Mouse (Mus musculus) CH12F3 (cell line): ENCODE data around the gene Gm10392.

ENCODE experiments used
- in situ Hi-C: fragments of 300-500 bp; cut with MboI; formaldehyde crosslinking; loops from 2 replicates; pipeline ENCODE4 v1.14.3; 2020; ENCODE audit warnings: low sequenced_read_pairs

The Gm10392 gene

GRCm38 (mm10) chr11:77508068-77509021 lies 10.7 kb downstream of the Gm10392 start:
- in situ Hi-C loops = no loop called here

DNA sequence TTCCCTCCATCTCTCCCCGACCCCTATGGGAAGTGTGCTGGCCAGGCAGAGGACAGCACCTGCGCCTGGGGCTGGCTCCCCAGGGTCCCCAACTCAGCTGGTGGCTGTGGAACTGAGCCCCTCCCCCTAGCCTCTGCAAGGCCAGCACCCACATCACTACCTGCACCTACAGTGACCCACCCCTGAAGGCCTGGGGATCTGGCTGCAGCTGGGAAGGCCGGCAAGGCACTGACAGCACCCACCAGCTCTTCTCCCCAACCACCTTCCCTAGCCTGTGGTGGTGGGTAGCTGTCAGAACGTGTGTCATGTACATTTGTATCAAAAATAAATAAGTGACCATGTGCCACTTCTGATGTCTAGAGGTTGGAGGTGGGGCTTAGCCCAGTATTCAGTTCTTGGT lies 11.6 kb downstream of the Gm10392 start:
- in situ Hi-C loops = no loop called here

DNA sequence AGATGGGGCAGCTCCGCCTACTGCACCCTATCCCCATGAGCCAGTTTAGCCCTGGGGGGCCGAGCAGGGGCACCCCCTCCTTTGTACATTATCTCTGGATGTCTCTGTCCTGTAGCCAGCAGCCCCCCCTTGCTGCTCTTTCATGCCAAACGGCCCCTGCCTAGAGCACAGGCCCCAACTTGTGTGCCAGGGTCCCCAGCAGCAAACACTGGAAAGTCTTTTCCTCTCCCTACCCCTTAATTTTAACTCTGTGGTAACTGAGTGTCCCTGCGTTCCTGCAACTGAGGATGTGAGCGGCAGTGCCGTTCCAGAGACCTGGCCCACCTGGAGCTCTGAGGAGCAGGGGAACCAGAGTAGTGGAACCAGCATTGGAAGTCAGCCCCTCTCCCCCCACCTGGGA lies 12.1 kb downstream of the Gm10392 start:
- in situ Hi-C loops = no loop called here

DNA sequence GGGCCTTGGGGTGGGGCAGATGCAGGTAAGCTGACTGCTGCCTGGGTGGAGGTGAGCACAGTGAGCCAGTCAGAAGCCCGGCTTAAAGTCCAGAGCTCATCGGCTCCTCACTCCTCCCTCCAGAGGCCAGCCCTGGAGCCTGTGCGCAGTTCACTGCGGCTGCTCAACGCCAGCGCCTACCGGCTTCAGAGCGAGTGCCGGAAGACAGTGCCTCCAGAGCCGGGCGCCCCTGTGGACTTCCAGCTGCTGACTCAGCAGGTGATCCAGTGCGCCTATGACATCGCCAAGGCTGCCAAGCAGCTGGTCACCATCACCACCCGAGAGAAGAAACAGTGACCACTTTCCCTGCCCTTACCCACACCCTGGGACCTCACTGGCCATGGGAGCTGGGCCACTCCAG lies 12.7 kb downstream of the Gm10392 start:
- in situ Hi-C loops = no loop called here

GRCm38 (mm10) chr11:77505291-77505980 lies 13.6 kb downstream of the Gm10392 start:
- in situ Hi-C loops = no loop called here

- in situ Hi-C loops = no loop called here
Observed at GRCm38 (mm10) chr11:77504377-77504776, 14.6 kb downstream of the Gm10392 start.

DNA sequence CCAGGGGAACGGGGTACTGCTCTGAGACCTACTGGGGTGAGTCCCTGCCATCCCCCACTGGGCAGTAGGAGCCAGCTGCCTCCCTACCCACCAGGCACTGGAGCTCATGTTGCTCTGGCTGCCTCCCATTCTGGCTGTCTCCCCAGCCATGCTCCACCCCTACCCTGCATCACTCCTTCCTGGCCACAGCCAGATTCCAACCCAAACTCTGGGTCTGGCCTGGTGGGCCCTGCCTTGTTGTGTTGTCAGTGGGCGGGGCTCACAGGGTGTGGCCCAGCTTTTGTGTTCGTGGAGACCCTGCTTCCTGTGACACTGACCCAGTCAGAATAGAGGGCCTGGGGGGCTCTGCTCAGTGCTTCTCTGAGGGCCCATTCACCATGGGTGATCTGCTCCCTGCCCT lies 15.5 kb downstream of the Gm10392 start:
- in situ Hi-C loops = no loop called here

- in situ Hi-C loops = no loop called here
Observed at GRCm38 (mm10) chr11:77502481-77502880, 16.5 kb downstream of the Gm10392 start.

DNA sequence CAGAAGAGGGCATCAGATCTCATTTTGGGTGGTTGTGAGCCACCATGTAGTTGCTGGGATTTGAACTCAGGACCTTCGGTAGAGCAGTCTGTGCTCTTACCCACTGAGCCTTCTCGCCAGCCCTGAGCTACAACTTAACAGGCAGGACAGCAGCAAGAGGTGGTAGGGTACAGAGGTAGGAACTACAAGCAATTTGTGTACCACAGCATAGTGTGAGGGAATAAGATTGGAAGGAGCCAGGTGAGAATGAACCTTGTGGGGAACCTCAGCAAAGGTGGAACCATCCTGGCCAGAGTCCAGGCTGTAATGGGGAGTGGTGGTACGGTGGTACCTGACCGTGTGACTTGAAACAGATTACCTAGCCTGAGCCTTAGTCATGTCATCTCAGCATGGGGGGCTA lies 17.0 kb downstream of the Gm10392 start:
- in situ Hi-C loops = no loop called here

DNA sequence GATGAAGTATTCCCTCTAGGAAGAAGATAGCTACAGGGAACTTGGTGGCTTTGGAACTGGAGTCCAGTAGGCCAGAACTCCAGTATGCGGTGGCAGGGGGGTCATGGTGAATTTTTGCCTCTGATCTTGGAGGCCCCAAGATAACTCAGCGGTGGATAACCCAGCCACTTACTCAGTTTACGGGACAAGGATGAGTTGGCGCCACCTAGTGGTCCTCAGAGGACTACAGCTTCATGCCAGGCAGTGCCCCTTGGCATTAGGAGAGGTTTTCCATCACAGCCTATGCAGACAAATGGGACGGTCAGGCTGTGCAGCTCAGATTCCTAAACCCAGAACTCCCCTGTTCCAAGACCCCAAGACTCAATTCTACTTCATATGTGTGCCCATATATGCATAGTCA lies 17.6 kb downstream of the Gm10392 start:
- in situ Hi-C loops = no loop called here

GRCm38 (mm10) chr11:77500361-77501325 lies 18.4 kb downstream of the Gm10392 start:
- in situ Hi-C loops = no loop called here

DNA sequence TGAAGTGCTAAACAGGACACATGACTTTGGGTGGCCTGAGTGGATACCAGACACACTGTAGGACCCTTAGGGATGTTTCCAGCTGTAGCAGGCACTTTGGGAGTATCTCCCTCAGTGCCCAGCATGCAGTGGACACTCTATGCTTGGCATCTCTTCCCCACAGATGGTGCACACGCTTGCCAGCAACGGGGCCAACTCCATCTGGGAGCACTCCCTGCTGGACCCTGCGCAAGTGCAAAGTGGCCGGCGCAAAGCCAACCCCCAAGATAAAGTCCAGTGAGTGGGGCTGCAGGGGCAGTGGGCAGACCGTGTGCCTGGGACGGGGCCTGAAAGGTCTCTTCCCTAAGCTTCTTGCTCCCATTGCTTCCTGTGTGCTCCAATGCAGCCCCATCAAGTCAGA lies 19.6 kb downstream of the Gm10392 start:
- in situ Hi-C loops = no loop called here

- in situ Hi-C loops = no loop called here
Observed at GRCm38 (mm10) chr11:77498261-77499139, 20.5 kb downstream of the Gm10392 start.

- in situ Hi-C loops = no loop called here
Observed at GRCm38 (mm10) chr11:77497851-77498250, 21.1 kb downstream of the Gm10392 start.

GRCm38 (mm10) chr11:77497341-77497756 lies 21.6 kb downstream of the Gm10392 start:
- in situ Hi-C loops = no loop called here

DNA sequence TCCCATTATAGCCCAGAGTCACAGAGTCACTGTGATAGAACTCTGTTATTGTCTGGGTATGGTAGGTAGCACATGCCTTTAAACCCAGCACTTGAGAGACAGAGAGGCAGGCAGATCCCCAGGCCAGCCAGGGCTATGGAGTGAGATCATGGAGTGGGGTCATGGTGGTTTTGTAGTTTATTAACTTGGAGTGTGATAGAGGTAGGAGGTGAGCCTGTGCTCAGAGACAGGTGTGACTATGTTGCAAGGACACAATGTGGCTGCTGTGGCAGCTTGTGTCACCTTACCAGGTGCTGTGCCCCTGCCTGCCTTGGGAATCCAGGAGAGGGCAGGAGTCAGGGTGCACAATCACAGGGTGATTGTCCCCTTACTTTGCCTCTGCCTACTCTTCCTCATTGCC lies 23.5 kb downstream of the Gm10392 start:
- in situ Hi-C loops = no loop called here

DNA sequence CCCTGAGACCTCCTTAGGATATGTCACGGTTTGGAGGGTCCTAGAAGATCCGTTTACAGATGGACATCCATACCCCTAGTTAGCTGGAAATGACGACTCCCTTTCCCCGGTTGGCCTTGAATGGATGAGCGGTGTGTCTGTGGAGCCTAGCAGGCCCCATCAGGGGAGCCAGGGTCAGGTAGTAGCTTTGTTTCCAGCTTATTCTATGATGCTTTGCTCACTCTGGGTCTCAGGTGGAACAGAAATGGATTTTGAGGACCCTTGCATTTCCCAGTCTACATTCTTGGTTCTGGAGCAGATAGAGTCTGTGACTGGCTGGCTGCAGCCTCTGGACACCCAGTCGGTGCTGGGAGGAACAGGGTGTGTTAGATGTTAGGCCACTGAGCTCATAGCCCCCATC lies 24.2 kb downstream of the Gm10392 start:
- in situ Hi-C loops = no loop called here

DNA sequence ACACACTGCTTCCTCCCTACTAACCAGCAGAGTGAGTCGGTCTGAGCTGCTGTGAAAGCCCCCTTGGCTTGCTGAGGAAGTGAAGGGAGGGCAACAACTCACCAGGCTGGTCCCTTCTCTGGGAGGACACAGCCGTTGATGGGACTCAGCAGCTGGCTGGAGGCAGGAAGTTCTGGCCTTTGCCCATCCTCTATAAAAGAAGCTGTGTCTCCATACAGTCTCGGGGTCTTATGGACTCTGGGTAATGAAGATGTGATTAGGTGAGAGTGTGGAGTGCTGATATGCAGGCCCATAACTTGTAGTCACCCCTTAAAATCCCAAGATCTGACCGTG lies 24.7 kb downstream of the Gm10392 start:
- in situ Hi-C loops = no loop called here

GRCm38 (mm10) chr11:77493512-77494343 lies 25.3 kb downstream of the Gm10392 start, which contains the start of gene Git1:
Git1 (plus strand) TSS chr11:77493562.
- in situ Hi-C loops = no loop called here
